Mouse (Mus musculus) E14TG2a.4 (cell line): Measurements from ENCODE around the gene Mzf1.

Experiments used
- H3K27me3 ChIP-seq: 2 replicates; pipeline ENCODE4 v1.6.1; 2014; ENCODE audit warnings: low read length, control low read depth; ENCODE audit not compliant: insufficient read depth
- H3K36me3 ChIP-seq: 2 replicates; pipeline ENCODE4 v1.6.1; 2014; ENCODE audit warnings: low read length, control low read depth; ENCODE audit not compliant: insufficient read depth
- H3K4me1 ChIP-seq: replicated peaks from 2 replicates; pipeline ENCODE4 v1.6.1; 2014; ENCODE audit warnings: low read depth, low read length, control low read depth
- H3K4me3 ChIP-seq: replicated peaks from 2 replicates; pipeline ENCODE4 v1.5.1; 2014; ENCODE audit warnings: mild to moderate bottlenecking, low read length
- H3K9me3 ChIP-seq: 2 replicates; pipeline ENCODE4 v1.6.1; 2014; ENCODE audit warnings: low read length, control low read depth
- CTCF ChIP-seq: conservative IDR thresholded peaks from 2 replicates; pipeline ENCODE4 v1.5.1; 2014; ENCODE audit warnings: low read length
- NANOG ChIP-seq: IDR thresholded peaks from 2 replicates; pipeline ENCODE4 v1.6.1; 2014; ENCODE audit warnings: borderline replicate concordance, low read length, mixed read lengths
- POU5F1 ChIP-seq: IDR thresholded peaks from 2 replicates; pipeline ENCODE4 v1.6.1; 2014; ENCODE audit warnings: low read length, borderline replicate concordance

Mzf1 gene

DNA sequence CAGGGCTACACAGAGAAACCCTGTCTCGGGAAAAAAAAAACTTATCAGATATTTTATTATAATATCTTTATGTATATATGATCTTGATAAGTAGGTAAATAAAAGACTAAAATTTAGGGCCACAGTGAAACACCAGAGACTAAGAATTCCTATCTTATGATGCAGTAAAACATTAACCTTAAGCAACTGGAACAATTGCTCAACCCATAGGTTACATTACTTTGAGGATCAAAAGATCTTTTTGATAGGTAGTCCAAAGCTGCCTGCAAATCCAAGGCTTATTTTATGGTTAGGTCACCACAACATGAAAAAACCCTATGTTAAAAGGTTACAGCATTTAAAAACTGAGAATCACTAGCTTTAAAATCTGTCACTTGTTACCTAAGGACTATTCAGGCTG lies 53.0 kb downstream of the Mzf1 start:
- Histone ChIP-seq H3K9me3 (no peaks in the 10 kb centered on the region), H3K4me3 (no peak overlapping the region)
- no peak for TF ChIP-seq NANOG
- TF ChIP-seq CTCF, result no peak
- TF ChIP-seq POU5F1, result no peak

DNA sequence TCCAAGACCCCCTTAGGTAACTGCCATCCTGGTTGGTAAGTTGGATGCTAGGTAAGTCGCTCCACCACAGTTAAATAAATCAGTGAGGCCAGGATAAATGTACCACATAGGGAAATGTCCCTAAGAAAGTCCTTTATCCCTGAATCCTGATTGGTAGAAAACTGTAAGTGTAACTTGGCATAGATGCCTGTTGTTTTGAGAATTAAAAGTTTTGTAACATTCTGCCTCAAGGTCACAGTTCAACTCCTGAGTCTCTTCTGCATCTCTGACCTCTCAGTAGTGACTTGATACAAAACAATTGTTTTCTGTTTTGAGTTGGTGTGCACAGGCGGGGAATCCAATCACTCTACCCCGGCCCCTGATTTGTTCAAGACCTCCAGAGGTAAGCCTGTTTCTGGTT lies 55.7 kb downstream of the Mzf1 start, which contains the start of gene Trim28:
Trim28 (plus strand) TSS at position 264 of the 400 bp plus-strand sequence.
- H3K4me1 ChIP-seq, result peaks cover 11% of the 10 kb centered on the region
- H3K36me3 ChIP-seq, result peaks cover 2% of the 10 kb centered on the region
- no peaks in the 10 kb centered on the region for H3K9me3 ChIP-seq
- H3K4me3 ChIP-seq, result no peak within 1 kb of the TSS
- no peak for TF ChIP-seq NANOG
- no peak for TF ChIP-seq POU5F1
- TF ChIP-seq CTCF, result no peak
- no peaks in the 10 kb centered on the region for H3K27me3 ChIP-seq

More for the DNA sequence above, 53.0 kb downstream of the Mzf1 start:
- peaks cover 35% of the 10 kb centered on the region for H3K4me1 ChIP-seq
- H3K36me3 ChIP-seq, result peaks cover 26% of the 10 kb centered on the region
- H3K27me3 ChIP-seq, result no peaks in the 10 kb centered on the region

DNA sequence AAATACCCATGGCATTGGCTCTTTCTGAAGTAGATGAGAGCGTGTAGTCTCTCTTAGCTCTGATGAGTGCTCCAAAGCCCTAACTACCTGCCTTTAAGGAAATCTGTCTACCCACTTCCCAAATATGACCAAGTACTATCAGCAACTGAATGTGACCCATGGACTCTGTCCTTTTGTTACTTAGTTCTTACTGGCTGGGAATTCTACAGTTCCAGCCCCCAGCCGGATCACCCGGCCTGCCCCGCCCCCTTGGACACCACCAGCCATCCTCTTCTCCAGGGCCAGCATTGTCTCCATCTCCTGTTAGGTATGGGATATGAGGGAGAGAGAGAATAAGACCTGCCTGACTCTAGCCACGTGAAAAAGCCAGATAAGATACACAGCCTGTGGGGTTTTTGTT lies 56.5 kb downstream of the Mzf1 start, which contains the start of gene Slc27a5:
Slc27a5 (minus strand) TSS at position 140 of the 400 bp plus-strand sequence.
- Histone ChIP-seq H3K9me3 (no peaks in the 10 kb centered on the region), H3K4me1 (peaks cover 11% of the 10 kb centered on the region), H3K27me3 (no peaks in the 10 kb centered on the region), H3K4me3 (no peak within 1 kb of the TSS), H3K36me3 (no peaks in the 10 kb centered on the region; the same call in 1 of the 2 replicates)
- TF ChIP-seq CTCF (no peak), POU5F1 (no peak), NANOG (no peak)

DNA sequence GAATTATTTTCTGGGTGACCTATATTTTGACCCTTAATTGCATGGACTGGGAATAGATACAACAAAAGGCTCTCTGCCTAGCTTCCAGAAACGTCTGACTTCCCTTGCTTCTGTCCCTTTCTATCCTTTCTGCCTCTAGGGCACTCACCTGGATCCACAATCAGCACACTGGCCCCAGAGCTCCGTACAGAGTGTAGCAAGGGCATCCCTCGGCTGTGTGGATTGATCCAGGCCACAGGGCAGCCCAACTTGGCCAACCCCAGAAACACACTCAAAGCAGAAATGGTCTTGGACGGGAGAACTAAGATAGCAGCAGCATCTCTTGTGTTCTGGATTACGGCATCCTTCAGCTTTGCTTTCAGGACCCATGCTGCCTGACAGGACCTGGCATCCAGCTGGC lies 57.3 kb downstream of the Mzf1 start:
- Histone ChIP-seq H3K36me3 (no peaks in the 10 kb centered on the region), H3K27me3 (no peaks in the 10 kb centered on the region), H3K9me3 (no peaks in the 10 kb centered on the region), H3K4me1 (peaks cover 11% of the 10 kb centered on the region), H3K4me3 (no peak overlapping the region)
- TF ChIP-seq POU5F1 (no peak), NANOG (no peak), CTCF (no peak)

DNA sequence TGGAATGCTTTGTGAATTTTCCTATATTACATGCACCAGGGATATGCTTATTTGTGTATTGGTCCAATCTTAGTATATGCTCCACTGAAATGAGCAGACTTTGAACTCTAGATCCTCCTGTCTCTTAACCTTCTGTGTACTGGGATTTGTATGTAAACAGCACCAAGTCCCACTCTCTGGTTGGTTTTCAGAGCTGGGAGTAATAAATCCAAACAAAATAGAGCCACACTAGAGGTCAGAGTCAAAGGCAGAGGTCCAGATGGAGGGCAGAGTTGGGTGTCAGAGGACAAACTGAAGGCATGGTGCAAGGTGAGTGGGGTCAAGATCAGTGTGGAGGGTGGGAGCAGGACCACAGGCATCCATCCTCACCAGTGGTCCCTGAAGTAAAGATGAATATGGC lies 58.7 kb downstream of the Mzf1 start:
- H3K9me3 ChIP-seq, result no peaks in the 10 kb centered on the region
- H3K4me3 ChIP-seq, result no peak overlapping the region
- H3K27me3 ChIP-seq, result no peaks in the 10 kb centered on the region
- TF ChIP-seq POU5F1 (no peak), CTCF (no peak), NANOG (no peak)
- peaks cover 11% of the 10 kb centered on the region for H3K4me1 ChIP-seq
- no peaks in the 10 kb centered on the region for H3K36me3 ChIP-seq

DNA sequence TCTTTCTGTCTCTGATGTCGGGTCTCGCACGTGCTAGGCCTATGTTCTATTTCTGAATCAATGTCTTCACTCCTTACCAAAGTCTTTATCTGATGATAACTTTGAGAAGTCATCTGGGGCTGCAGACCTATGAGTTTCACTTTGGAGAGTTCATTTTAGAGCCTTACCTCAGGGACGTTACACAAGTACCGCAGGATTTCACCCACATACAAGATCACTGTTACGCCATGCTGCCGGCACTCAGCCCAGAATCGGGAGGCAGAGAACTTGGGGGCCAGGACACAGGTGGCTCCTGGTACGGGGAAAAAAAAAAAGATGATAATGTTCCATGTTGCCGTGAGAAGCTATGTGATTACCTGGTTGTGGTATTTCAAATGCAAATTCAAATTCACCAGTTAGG lies 61.4 kb downstream of the Mzf1 start:
- Histone ChIP-seq H3K9me3 (no peaks in the 10 kb centered on the region), H3K4me3 (no peak overlapping the region), H3K36me3 (no peaks in the 10 kb centered on the region), H3K27me3 (no peaks in the 10 kb centered on the region), H3K4me1 (peaks cover 17% of the 10 kb centered on the region)
- no peak for TF ChIP-seq POU5F1
- TF ChIP-seq CTCF, result no peak
- TF ChIP-seq NANOG, result no peak
